Mouse (Mus musculus): Measurements from ENCODE around the gene Ssr2. TPM values are rescaled to one million over a fixed set of nuclear protein-coding genes. Genes with fewer than 3 reads are reported as not detected.
A peak's percentile ranks its signal among the peaks of the same experiment; 100 is the strongest.

Ssr2 gene
- total RNA-seq, 2 experiments from 2014 or later: 80.7 to 98.2 TPM

DNA sequence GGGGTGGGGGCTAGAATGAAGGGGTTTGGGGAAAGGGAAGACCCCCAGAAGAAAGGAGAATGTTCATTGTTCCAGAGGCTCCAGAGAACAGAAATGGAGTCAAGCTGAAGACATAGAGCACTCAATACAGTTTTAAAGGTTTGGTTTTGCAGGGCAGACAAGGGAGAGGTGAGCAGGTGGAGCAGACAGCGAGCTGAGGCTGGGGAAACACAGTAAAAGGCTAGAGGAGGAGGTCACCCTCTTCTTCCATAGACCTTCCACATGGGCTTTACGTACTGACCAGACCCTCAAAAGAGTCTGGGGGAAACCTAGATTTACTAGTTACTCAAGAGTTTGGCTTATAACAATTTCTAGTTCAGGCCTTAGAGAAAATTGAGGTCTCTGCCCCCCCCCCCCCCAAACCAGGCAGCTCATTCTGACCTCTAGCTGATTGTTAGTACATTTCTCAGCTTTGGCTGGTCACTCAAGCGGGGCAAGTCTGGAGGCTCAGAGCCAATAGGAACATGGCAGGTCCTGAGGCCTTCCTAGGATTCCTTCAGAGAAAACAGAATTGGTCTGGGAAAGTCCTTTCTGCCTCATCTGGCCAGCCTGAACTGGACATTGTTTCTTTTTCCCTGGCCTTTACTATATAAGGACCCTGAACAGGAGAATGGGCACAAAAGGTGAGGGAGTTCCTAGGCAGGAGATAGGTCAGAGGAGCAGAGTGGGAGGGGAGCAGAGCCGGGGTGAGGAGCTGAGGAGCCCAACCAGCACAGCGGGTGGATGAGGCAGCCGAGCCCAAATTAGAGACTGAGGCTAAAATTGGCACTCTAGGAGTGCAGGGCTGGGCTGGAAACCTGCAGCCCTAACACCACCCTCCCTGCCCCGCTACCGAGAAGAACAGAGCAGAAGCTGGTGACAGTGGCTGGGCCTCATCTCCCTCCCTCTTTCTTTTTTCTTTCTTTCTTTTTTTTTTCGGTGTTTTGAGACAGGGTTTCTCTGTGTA is 43.7 kb downstream of the Ssr2 start:
- intact Hi-C loops (cut with DNase I; ENCODE audit: low total_unique reads): no loop called here
- DNase-seq: no peak

DNA sequence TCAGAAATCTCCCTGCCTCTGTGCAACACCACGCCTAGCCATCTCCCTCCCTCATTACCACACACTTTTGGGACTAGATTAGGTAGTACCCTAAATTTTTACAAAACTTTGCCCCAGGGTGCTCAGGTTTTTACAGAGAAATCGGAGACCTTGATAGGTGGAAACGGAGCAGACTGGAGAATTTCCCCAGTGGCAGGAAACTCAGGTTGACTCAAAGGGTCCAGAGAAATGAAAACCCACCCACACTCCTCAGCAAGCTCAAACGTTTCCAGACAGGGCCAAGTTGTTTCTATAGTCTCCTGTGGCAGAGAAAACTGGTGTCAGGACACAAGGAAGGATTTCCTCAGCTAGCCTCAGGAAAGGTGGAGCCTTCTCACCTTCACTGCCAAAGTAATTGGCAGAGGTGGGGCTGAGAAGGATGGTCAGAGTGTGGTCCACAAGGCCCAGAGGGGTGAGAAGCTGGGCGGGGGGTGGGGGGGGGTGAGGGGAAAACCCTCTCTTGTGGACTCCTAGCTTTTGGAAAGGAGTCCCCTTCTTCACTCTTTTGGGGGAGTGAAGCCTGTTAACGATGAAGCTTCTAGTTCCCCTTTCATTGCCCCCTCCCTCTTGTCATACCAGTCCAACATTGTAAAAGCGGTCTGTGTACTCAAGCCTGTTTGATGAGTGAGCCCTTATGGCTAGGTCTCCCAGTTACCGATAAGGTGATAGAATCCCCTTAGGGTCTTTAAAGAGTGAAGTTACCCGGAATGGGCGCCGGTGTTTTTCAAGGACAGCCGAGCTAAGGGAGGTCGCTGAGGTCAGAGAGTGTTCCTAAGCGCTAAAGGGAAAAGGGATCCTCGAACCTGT is 44.7 kb downstream of the Ssr2 start:
- intact Hi-C loops (cut with DNase I; ENCODE audit: low total_unique reads): no loop called here
- DNase-seq: no peak

DNA sequence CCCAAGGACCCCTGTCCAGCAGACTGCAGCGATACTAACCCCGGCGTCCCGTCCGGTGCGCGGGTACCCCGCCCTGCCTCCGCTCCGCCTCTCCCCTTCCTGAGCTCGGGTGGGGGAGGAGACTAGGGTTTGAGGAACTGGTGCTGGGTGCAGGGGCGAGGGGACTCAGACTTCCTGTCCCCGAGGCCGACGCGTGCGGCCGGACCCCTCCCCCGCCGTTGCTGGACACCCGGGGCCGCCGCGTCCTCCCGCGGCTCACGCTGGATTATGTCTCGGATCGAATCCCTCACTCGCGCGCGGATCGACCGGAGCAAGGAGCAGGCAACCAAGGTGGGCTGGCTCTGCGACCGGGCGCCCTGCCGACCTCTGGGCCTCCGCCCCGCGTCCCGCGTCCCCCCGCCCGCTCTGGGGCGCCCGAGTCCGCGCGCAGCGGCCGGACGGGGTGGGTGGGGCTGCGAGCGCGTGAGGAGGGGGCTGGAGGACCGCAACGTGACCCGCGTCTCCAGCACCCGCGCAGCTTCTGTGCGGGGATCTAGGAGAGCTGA is 45.4 kb downstream of the Ssr2 start:
- peak; percentile 81 for DNase-seq
- intact Hi-C loops (cut with DNase I; ENCODE audit: low total_unique reads): no loop called here

DNA sequence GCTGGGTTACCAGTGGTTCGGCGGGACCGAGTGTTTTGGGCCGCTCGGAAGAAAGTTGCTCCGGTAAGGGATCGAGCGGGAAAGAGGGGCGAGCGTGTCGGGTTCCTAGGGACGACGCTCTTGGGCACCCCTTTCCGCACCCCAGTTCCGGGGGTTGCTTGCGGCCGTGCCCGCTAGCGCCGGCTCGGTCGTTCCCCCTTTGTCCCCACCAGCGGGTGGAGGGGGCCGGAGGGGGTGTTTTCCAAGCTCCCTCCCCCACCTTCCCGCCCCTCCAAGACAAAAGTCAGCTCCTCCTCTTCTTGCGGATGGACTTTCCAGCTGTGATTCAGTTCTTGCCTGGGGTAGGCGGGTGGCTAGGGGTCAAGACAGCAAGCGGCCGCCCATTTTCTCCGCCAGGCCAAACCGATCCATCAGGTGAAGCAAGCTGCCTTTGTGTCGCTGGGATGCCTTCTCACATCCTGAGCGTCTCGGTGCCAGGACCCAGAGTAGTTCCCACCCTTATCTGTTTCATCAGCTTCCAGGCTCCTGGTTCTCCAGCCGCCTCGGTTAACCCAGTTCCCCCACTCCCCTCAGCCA is 45.9 kb downstream of the Ssr2 start:
- DNase-seq: peak; percentile 77
- intact Hi-C loops (cut with DNase I; ENCODE audit: low total_unique reads): no loop called here

DNA sequence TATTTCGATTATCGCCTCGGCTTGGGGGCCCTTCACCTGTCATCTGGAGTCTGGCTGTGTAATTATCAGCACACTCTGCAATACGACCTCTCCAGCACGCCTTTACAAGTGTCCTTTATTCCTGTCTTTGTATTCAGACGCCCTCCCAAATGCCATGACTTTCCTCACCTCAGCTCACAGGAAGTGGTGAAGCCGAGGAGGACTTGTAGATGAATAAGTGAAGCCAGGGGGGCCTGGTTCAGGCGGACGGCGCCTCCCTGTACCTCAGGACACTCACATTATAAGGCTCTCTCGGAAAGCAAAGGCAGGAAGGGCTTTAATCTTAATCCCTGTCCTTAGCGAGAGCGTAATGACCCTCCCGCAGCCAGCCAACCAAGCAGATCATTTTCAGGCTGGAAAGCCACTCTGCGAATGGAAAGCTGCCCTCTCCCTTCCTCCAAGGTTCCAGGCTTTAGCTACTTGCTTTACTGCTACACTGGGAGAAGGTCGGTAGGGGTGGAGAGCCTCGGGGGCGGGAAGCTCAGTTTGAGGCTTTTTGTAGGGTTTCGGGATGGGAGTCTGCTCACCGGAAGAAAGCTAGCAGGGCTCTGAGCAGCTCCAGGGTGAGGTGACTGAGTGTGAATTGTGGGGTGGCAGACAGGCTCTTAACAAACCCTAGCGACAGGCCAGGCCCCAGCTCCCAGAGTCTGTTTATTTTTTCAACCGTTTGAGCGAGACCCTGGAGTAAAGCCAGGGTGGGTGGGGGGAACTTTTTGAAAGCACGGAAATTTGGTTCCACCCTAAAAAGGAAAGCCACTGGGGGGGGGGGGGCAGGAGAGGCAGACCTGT is 46.7 kb downstream of the Ssr2 start:
- no peak for DNase-seq
- intact Hi-C loops (cut with DNase I; ENCODE audit: low total_unique reads): no loop called here

DNA sequence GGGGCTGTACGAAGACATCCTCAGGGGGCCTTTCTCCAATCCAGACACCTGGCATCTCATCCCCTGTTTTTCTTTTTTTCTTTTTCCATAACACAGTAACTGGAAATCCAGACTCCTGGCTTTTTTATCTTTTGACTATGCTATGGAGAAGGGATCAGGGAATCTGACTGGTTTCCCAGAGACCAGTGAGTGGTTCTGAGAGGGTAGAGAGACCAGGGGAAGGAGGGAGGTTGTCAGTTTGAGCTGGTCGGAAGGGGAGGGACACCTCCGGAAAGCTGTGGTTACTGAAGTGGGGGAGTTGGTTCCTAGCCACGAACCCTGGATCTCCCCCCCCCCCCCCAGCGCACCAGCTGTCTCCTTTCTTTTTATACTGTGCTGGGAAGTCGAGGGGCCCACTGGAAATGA is 47.3 kb downstream of the Ssr2 start:
- DNase-seq: no peak

DNA sequence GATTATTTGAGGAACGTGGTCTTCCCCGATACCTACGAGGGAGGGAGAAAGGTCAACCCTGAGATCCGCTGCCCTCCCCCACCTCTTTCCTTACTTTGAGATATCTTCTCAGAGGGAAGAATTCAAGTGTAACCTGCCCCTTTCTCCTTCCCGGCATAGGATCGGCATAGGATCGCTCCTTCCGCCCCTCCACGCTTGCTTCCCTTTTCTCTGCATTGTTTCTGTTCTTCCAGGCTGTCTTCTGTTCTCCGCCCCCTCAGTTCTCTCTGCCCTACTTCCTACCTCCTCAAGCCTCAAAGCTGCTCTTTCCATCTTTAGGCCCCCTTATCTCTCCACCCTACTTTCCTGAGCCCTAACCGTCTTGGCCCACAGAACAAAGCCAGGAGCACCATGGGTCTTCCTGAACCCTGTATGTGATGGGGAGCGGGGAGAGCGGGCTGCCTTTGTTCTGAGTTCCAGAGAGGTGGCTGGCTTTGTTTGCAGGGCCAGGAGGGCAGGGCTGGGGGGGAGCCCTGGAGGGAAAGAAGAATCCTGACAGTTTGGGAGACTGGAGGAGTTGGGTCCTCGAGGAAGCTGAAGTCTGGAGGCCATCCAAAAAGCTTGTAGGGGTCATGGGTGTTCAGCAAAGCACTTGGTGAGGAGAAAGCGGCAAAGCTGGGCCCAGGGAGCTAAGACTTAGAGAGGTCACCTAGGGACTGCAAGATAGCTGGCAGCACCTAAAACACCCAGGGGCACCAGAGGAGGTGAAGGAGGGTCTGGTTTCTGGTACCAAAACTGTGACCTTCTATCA is 47.9 kb downstream of the Ssr2 start:
- DNase-seq: no peak
- intact Hi-C loops (cut with DNase I; ENCODE audit: low total_unique reads): no loop called here

More for the DNA sequence above, 47.3 kb downstream of the Ssr2 start:
- intact Hi-C loops (cut with DNase I; ENCODE audit: low total_unique reads): no loop called here

DNA sequence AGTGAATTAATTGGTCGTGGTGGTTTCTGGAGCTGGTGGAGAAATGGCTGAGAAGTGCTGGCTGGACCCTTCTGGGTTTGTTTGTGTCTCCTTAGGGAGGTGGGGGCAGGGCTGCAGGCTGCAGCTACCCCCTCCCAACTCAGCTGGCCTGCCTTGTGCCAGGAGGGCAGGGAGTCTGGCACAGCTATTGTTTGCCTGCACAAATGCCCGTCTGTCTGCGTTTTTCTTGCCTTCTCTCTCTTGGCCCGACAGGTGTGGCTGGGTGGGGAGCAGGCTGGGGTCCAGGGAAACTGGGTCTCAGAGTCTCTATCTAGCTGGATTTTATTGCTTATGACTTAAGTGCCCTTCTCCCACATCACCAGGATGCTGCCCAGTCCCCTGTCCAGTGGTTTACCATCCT is 48.6 kb downstream of the Ssr2 start:
- intact Hi-C loops (cut with DNase I; ENCODE audit: low total_unique reads): no loop called here
- peak; percentile 49 for DNase-seq

DNA sequence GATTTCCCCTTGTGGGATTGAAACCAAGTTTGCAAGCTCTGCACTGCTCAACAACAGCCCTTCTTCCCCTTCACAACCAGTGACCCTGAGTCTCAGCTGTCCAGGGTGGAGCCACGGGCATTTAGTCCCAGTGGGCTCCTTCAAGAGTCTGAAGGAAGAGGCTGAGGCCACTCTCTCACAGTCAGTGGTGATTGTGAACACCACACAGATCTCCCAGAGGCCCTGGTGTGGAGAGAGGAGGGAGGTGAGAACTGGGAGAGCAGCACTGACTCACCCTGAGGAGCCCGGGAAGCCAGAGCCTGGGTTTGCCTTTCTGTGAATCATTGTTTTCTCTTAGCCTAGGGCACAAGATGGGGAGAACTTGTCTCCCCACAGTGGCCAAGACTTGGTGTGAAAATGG is 49.3 kb downstream of the Ssr2 start:
- peak; percentile 52 for DNase-seq

DNA sequence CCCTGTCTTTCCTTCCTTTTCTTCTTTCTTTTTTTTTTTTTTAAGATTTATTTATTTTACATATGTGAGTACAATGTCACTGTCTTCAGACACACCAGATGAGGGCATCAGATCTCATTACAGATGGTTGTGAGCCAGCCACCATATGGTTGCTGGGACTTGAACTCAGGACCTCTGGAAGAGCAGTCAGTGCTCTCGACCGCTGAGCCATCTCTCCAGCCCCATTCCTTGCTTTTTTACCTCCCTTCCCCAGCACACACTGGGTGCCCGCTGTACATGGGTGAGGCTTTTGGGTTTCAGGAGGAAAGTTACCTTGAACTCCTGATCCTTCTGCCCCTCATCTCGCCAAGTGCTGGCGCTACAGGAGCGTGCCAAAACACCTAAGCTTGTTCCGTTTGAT is 49.9 kb downstream of the Ssr2 start:
- no peak for DNase-seq
- intact Hi-C loops (cut with DNase I; ENCODE audit: low total_unique reads): no loop called here

More for the DNA sequence above, 49.3 kb downstream of the Ssr2 start:
- intact Hi-C loops (cut with DNase I; ENCODE audit: low total_unique reads): no loop called here

DNA sequence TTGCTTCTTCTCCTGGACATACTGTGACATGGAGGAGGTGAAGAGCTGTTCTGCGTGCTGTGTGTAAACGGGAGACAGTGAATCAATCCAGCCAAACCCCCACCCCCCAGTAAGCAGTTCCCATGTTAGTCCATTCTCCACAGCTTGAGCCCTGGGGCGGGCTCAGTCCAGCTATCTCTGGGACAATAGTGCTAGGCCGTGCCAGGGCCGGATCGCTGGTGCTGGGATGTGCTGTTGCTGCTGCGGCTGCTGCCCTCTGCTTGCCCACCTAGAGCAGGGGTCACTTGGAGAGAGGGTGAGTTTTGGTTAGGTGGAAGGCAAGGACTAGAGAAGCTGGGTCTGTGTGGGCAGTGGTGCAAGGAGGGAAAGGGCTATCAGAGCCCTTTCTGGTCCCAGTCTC is 50.6 kb downstream of the Ssr2 start:
- intact Hi-C loops (cut with DNase I; ENCODE audit: low total_unique reads): no loop called here
- no peak for DNase-seq

DNA sequence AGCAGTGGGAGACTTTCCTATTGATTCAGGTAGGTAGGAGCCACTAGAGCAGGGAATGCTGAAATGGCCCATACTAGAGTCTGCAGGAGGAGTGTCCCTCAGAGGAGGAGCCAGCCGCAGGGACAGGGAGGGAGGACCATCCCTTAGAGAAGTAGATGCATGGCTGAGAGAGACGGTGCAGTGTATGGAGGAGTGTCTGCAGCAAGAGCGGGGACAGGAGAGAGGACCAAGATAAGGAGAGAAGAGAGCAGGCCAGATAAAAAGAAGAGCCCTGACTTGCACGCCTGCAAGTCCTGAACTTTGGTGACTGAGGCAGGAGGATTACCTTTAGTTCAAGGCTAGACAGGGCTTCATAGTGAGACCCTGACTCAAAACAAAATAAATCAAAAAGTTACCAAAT is 51.4 kb downstream of the Ssr2 start:
- intact Hi-C loops (cut with DNase I; ENCODE audit: low total_unique reads): no loop called here
- DNase-seq: no peak

DNA sequence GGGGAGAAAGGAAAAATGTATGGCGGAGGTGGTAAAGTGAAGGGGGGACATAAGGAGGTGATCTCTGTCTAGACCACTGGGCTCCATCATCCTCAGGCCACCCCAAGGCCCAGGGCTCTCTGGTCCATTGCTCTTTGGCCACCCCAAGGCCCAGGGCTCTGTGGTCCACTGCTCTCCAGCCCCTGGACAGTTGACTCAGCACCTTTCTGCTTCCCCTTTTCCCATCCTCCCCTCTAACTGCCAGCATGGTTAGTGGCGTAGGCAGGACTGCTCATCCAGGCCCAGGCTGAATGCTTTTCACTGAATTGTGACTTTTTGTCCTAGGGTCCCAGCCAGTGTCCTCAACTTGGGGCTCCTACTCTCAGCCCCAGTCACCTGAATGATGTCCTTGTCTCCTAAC is 51.9 kb downstream of the Ssr2 start:
- intact Hi-C loops (cut with DNase I; ENCODE audit: low total_unique reads): no loop called here
- no peak for DNase-seq

DNA sequence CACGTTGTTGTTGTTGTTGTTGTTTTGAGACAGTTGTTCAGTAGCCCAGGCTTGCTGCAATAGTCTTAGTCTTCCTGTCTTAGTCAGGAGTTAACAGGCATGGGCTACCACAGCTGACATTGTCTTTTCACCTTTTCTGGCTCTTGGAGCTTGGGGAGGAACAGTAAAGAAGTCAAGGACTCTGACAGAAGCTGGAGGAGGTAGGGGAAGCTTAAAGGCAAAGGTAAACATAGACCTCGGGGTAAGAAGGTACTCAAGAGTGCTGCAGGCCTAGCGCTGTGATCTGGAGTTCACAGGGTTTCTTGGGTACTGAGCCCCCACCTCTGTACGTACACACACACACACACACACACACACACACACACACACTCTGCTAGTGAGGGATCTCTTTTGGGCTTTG is 53.1 kb downstream of the Ssr2 start:
- DNase-seq: no peak
- intact Hi-C loops (cut with DNase I; ENCODE audit: low total_unique reads): no loop called here

DNA sequence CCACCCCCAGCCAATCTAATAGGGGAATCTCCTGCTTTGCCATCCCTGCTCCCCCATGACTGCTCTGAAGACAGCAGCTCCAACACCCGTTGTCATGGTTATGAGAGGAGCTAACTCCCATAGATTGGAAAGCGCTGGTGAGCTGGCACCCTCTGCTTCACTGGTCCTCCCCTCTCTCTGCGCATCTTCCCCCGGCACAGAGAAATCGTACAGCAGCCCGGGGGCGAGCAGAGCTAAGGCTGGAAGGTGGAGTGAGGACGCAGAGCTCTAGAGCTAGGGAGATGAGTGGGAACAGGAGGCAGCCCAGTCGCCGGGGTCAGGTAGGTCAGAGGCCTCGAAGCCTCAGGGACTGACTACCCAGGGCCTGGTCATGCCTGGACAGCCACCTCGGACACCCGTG is 53.6 kb downstream of the Ssr2 start:
- DNase-seq: no peak
- intact Hi-C loops (cut with DNase I; ENCODE audit: low total_unique reads): no loop called here

DNA sequence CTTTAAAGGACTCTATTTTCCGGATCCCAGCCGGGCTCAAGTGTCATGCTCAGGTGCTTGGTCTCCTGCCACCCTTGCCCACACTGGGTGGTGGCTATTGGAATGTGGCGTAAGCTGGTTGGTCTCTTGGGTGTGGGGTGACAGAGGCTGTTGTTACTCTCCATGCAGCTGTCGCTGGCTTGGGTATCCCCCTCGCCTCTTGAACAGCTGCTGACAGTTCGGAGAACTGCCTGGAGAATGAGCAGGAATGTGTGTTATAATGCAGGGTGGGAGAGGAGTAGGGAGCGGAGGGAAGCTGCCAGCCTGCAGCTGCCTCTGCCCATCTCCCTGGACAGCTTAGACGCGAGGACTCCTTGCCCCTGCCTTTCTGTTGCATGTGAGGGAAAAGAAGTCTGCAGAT is 54.3 kb downstream of the Ssr2 start:
- intact Hi-C loops (cut with DNase I; ENCODE audit: low total_unique reads): no loop called here
- DNase-seq: peak; percentile 68

DNA sequence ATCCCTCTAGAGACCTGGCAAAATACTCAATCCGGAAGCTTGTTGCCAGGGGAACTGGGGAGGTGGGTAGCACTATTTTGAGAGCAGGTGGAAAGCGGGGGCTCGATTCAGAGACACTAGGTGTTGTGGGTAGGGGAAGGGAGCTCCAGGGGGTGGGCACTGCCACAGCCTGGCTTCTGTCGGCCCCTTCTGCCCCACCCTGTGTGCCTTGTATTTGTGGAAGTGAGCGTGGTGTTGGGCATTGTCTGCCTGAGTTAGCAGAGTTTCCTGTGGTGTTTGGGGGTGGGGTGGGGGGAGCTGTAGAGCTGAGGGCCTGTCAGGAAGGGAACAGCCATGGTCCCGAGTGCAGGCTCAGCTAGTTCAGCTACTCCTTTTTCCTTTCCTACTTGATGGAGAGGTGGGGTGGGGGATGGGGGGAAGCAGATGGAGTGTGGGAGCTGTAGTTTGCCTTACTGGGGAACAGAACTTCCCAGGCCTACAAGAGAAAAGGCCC is 55.2 kb downstream of the Ssr2 start:
- intact Hi-C loops (cut with DNase I; ENCODE audit: low total_unique reads): no loop called here
- DNase-seq: no peak

DNA sequence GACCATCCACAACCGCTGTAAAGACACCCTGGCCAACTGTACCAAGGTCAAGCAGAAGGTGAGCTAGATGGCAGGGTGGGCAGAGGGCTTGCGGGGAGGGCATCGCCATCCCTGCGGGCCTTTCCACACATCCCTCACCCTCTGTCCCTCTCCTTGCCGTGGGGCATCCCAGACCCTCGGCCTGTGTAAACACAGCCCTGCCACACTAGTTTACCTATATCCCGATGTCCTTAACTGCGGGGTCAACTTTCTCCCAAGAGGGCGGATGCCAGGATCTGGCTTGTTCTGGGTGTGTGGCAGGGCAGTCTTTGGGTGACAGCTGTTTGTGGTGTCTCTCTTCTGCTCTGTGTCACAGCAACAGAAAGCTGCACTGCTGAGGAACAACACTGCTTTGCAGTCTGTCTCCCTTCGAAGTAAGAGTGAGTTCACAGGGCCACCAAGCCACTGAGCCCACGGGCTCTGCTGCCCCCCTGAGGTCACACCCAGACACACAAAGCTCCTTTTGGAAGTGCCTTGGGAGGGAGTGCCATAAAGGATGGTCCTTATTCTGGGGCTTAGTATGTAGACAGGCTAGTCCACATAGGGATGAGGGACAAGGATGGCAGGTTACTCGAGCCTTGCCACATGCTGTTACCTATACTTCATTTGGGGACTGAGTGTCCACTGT is 56.4 kb downstream of the Ssr2 start:
- intact Hi-C loops (cut with DNase I; ENCODE audit: low total_unique reads): loop anchor here (2.0 kb wide), 1 partner anchor 23 kb away; no protein-coding TSS in a partner anchor
- no peak for DNase-seq

Data from gastrocnemius, postnatal 14 days (tissue).